In the genomic region with DNA sequence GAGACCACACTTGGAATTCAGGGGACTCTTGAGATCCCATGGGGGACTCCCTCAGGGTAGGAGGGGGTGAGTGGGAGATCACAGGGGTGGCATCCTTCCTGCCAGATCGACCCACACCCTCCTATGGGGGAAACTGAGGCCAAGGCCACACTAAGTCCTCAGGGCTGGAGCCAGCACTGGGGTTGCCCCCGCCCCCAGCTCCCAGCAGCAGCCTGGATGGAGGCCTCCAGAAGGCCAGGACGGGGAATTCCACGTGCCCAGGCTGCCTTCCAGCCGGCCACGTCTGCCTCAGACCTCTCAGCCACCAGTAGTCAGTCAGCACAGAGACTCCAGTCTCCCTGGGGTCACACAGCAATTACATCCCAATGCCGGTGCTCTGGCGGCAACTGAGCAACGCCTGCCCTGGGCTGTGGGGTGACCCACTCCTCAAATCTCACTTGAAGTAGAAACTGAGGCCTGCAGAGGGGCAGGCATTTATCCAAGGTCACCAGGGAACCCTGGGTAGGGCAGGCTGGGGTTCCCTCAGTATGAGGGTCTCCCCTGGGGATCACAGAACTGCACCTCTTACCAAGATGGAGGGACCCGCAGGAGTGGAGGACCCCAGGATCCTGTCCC, we compare ENCODE assay signal across 8 mouse cellular contexts. TPM values are rescaled to one million over a fixed set of nuclear protein-coding genes. Genes with fewer than 3 reads are reported as not detected.
DNase-seq lines count a peak whose midpoint lies in the region; ATAC-seq lines count a peak whose summit lies in the region.

No protein-coding gene starts in this region.

- H3K4me2 ChIP-seq in neural tube, embryonic 14.5 days (ENCODE audit: low read depth, low read length), result peak overlapping the region; percentile 63; the same call in 1 of the 2 replicates

- H3K9me3 ChIP-seq in neural tube, embryonic 14.5 days (ENCODE audit: control insufficient read depth, low read length), result no peaks in the 10 kb centered on the region

- no peak for ATAC-seq in neural tube, embryonic 14.5 days (ENCODE audit: low read depth)
- no peak for ATAC-seq in megakaryocyte progenitor cell, adult 5-6 weeks (replicated peaks; ENCODE audit: poor library complexity)

- peaks cover 3% of the 10 kb centered on the region; the same call in 1 of the 2 replicates for H3K27me3 ChIP-seq in neural tube, embryonic 14.5 days (ENCODE audit: control insufficient read depth, insufficient read depth, low read length)

- no peaks in the 10 kb centered on the region for H3K36me3 ChIP-seq in neural tube, embryonic 14.5 days (ENCODE audit: control insufficient read depth, insufficient read depth, low read length)

- peak; percentile 4 to 6 for DNase-seq in thymus, adult 18-20 months
- DNase-seq in thymus, postnatal 0 days (ENCODE audit: low spot score), result no peak
- peak; percentile 64 to 66 for DNase-seq in cerebellum, postnatal 14 days
- DNase-seq in gastrocnemius, postnatal 4 days (ENCODE audit: low spot score in 2 of 2), result peak; percentile 34 to 71
- DNase-seq in kidney, adult 11 months, result peak; percentile 73
- peak; percentile 2 for DNase-seq in liver

- H3K4me3 ChIP-seq in neural tube, embryonic 14.5 days (ENCODE audit: low read depth, low read length), result no peak overlapping the region

- peaks cover 26% of the 10 kb centered on the region for H3K4me1 ChIP-seq in neural tube, embryonic 14.5 days (ENCODE audit: control insufficient read depth, insufficient read depth, low read length)

- H3K27ac ChIP-seq in neural tube, embryonic 14.5 days (ENCODE audit: low read depth, low read length), result no peak overlapping the region

- H3K9ac ChIP-seq in neural tube, embryonic 14.5 days (replicated peaks; ENCODE audit: low read depth, low read length), result no peak overlapping the region

- 32% methylated on average over 10 of the region's 10 CpGs for WGBS in neural tube, embryonic 14.5 days

RNA-seq across cellular contexts. Expression of gene Nfic, which starts 30.1 kb away (rescaled TPM):
- polyA plus RNA-seq in thymus, postnatal 0 days (2015; fragmentation: Nextera tagmentation; extraction: Ambion mirVana), result 21.5 and 21.9 TPM in 2 replicates
- total RNA-seq in gastrocnemius, postnatal 4 days (2021), result 100 to 1,000 TPM; 274 to 335 TPM
- polyA plus RNA-seq in neural tube, embryonic 14.5 days (2014; fragmentation: Nextera tagmentation; extraction: Ambion mirVana), result 21.9 and 25.0 TPM in 2 replicates
- total RNA-seq in megakaryocyte progenitor cell, adult 5-6 weeks (2015), result 35.5 and 36.8 TPM in 2 replicates
- 4.0 and 5.0 TPM in 2 replicates for total RNA-seq in megakaryocyte progenitor cell, adult 5-6 weeks (2017)

RNA-seq across cellular contexts. Expression of gene Smim24, which starts 32.5 kb away (rescaled TPM):
- 12.5 and 14.0 TPM in 2 replicates for polyA plus RNA-seq in thymus, postnatal 0 days (2015; fragmentation: Nextera tagmentation; extraction: Ambion mirVana)
- total RNA-seq in gastrocnemius, postnatal 4 days (2021), result under 1 TPM; 0.91 to 0.98 TPM
- 1.3 and 2.0 TPM in 2 replicates for polyA plus RNA-seq in neural tube, embryonic 14.5 days (2014; fragmentation: Nextera tagmentation; extraction: Ambion mirVana)
- total RNA-seq in megakaryocyte progenitor cell, adult 5-6 weeks (2015), result 31.0 and 31.4 TPM in 2 replicates
- 7.5 and 17.1 TPM in 2 replicates for total RNA-seq in megakaryocyte progenitor cell, adult 5-6 weeks (2017)

RNA-seq across cellular contexts. Expression of gene Gm48552, which starts 36.5 kb away (rescaled TPM):
- polyA plus RNA-seq in thymus, postnatal 0 days (2015; fragmentation: Nextera tagmentation; extraction: Ambion mirVana), result 0.72 and 1.5 TPM in 2 replicates
- total RNA-seq in gastrocnemius, postnatal 4 days (2021), result 1 to 10 TPM; 1.3 to 2.0 TPM
- polyA plus RNA-seq in neural tube, embryonic 14.5 days (2014; fragmentation: Nextera tagmentation; extraction: Ambion mirVana), result 2.0 and 4.4 TPM in 2 replicates
- total RNA-seq in megakaryocyte progenitor cell, adult 5-6 weeks (2015), result not detected in 2 replicates
- 0.46 TPM in 1 of 2 replicates, not detected in the other for total RNA-seq in megakaryocyte progenitor cell, adult 5-6 weeks (2017)

RNA-seq across cellular contexts. Expression of gene Gm48551, which starts 41.1 kb away (rescaled TPM):
- polyA plus RNA-seq in thymus, postnatal 0 days (2015; fragmentation: Nextera tagmentation; extraction: Ambion mirVana), result 2.3 TPM in 2 replicates
- 1 to 10 TPM in 1 of 2 experiments, under 1 TPM in 1; 0.70 to 1.5 TPM for total RNA-seq in gastrocnemius, postnatal 4 days (2021)
- 4.3 and 6.3 TPM in 2 replicates for polyA plus RNA-seq in neural tube, embryonic 14.5 days (2014; fragmentation: Nextera tagmentation; extraction: Ambion mirVana)
- 2.6 and 3.0 TPM in 2 replicates for total RNA-seq in megakaryocyte progenitor cell, adult 5-6 weeks (2015)
- total RNA-seq in megakaryocyte progenitor cell, adult 5-6 weeks (2017), result 0.62 and 1.7 TPM in 2 replicates

RNA-seq across cellular contexts. Expression of gene Dohh, which starts 41.1 kb away (rescaled TPM):
- polyA plus RNA-seq in thymus, postnatal 0 days (2015; fragmentation: Nextera tagmentation; extraction: Ambion mirVana), result 71.3 and 78.7 TPM in 2 replicates
- total RNA-seq in gastrocnemius, postnatal 4 days (2021), result 10 to 100 TPM; 48.1 to 48.5 TPM
- 61.0 and 68.0 TPM in 2 replicates for polyA plus RNA-seq in neural tube, embryonic 14.5 days (2014; fragmentation: Nextera tagmentation; extraction: Ambion mirVana)
- 9.3 and 13.7 TPM in 2 replicates for total RNA-seq in megakaryocyte progenitor cell, adult 5-6 weeks (2015)
- 36.5 and 52.5 TPM in 2 replicates for total RNA-seq in megakaryocyte progenitor cell, adult 5-6 weeks (2017)

Comparison
In these comparisons a context has a peak if more than half of its experiments do, and no peak if none do; other contexts are left out.
1. RNA of gene Nfic, which starts 30.1 kb away (total RNA-seq): 274 to 335 TPM in gastrocnemius, postnatal 4 days; 4.0 to 36.8 TPM in megakaryocyte progenitor cell, adult 5-6 weeks; every median in the first group is over 4 times any median in the second.
2. RNA of gene Smim24, which starts 32.5 kb away (total RNA-seq): 7.5 to 31.4 TPM in megakaryocyte progenitor cell, adult 5-6 weeks; 0.91 to 0.98 TPM in gastrocnemius, postnatal 4 days; every median in the first group is over 4 times any median in the second.